Mouse (Mus musculus): ENCODE results near the gene Six2.

DNA sequence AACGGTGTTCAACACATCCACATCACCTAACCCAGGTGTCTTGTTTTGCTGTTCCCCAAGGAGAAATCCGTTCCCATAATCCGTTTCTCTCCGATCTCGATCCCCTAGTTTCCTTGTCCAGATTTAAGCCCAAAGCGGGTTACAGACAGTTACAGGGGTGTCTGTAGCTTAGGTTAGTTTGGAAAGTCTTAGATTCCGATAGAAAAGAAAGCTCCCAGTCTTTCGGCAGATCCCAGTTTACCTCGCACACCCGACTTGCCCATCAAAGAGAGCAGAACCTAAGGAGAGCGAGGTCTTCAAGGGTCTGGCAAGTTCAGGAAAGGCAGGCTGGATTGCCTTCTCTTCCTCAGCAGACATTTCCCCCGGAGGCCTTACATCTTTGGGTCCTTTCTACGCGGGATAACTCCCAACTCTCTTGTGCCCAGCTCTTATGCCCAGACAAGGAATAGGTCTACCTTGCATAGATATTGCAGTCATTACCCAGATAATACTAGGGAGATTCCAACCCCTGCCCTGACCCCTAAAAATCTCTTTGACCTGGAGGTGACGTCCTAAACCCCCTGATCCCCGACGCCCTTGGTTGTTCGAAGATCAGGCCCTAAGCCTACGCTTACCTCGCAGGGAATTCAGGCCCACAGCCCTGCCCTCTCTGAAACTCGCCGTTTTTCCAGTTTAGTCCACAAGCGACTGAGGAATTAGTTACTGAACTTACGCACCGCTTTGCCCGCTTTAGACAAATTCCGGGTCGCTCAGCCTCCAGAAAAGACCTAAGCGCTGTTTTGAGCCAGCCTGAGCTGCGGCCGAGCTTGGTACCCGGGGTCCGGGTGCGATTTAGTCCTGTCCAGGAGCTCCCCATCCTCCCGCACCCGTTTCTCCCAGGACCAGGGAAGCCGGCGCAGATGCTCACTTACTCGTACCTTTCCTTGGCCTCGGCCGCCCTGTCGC, 1.3 kb downstream of the Six2 start:
- TF ChIP-seq CTCF (IDR thresholded peaks at IDR 0.05; ENCODE audit: low read depth) (no peak), EP300 (IDR thresholded peaks at IDR 0.05; ENCODE audit: low read depth) (no peak)

Data from heart, postnatal 0 days (tissue).